Mouse (Mus musculus) liver, postnatal 0 days (tissue): ENCODE measurements around the gene Marveld3.

Experiments used
- CTCF ChIP-seq: sonication (generic); IDR thresholded peaks from 2 replicates; pipeline ENCODE4 v1.5.1; 2016; ENCODE audit warnings: antibody characterized with exemption, low read depth
- EP300 ChIP-seq: IDR thresholded peaks from 2 replicates; pipeline ENCODE4 v1.6.1; 2016; ENCODE audit warnings: antibody characterized with exemption, low read depth, mild to moderate bottlenecking

DNA sequence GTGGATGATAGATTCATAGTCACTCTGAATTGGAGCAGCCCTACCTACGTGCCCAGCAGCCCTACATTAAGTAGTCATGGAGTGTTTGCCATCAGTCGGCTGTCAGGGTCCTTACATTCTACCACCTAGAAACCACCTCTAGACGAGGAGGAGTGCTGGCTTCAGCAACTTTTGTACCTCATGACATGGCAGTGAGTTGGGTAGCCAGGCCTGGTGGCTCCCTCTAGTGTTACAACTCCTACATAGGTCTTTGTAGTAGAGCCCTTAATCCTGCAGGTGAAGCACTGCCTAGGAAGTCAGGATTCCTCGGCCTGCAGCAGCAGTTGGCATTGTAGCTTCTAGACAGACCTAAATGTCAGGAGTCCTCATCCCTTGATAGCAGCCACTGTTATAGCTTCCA is 44.7 kb downstream of the Marveld3 start:
- TF ChIP-seq CTCF (peak; percentile 89), EP300 (no peak)
